Mouse (Mus musculus): Measurements from ENCODE around the gene Pard3b. TPM values are rescaled to one million over a fixed set of nuclear protein-coding genes. Genes with fewer than 3 reads are reported as not detected.

The Pard3b gene
- total and polyA plus RNA-seq, 3 experiments, result 0.30 to 0.75 (median 0.63) TPM

DNA sequence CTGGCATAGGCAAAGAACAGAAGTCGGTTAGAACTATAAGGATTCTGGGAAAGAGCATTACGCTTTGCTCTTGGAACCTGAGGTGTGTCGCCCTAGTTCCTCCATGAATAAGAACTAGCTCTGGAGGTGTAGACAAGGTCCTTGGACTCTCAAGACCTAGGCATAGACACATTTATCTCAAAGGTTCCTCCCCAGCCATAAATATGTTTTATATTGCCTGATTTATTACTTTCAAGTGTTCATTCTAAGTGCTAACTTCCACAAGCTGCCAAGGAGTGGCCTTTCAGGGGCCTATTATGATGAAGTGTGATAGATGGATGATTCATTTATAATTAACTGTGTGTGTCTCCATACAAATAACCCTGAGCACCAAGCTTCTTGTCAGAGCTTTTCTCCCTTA lies 19.1 kb downstream of the Pard3b start:
- no peak overlapping the region for H3K27ac ChIP-seq (ENCODE audit: insufficient read depth, low read depth)
- no peaks in the 10 kb centered on the region for H3K27me3 ChIP-seq (replicated peaks)
- no peak overlapping the region for H3K4me2 ChIP-seq (ENCODE audit: insufficient read depth, low read depth, poor library complexity, severe bottlenecking)
- dilution Hi-C loops (cut with MboI; ENCODE audit: extremely low pct_ligation_motif_present, extremely low pct_unique_long_range_greater_than_20kb, low sequenced_read_pairs) (no loop called here), in situ Hi-C loops (cut with MboI; ENCODE audit: low pct_ligation_motif_present, low pct_unique_long_range_greater_than_20kb, low sequenced_read_pairs) (no loop called here)
- H3K36me3 ChIP-seq (replicated peaks in 1 of 2; ENCODE audit: control insufficient read depth in 1 of 2, insufficient read depth in 1 of 2, low read length in 1 of 2), result no peaks in the 10 kb centered on the region
- H3K4me1 ChIP-seq (ENCODE audit: control insufficient read depth in 1 of 2, insufficient read depth in 2 of 2), result 0 out of 4 replicates have a peak, but pooled peaks cover 0 to 3% of the 10 kb centered on the region in 2 experiments
- H3K9ac ChIP-seq (ENCODE audit: insufficient read depth, low read depth), result no peak overlapping the region
- H3K79me2 ChIP-seq (replicated peaks; ENCODE audit: control insufficient read depth, extremely low read depth, insufficient read depth, poor library complexity, severe bottlenecking), result no peaks in the 10 kb centered on the region
- TF ChIP-seq USF2 (conservative IDR thresholded peaks at IDR 0.05; ENCODE audit: low read depth, low read length), result no peak
- TF ChIP-seq BHLHE40 (IDR thresholded peaks at IDR 0.05; ENCODE audit: low read depth, low read length), result no peak
- no peak for TF ChIP-seq ETS1 (conservative IDR thresholded peaks at IDR 0.05; ENCODE audit: low read depth, low read length)
- DNase-seq (ENCODE audit: extremely low read depth), result no peak
- H3K4me3 ChIP-seq (replicated peaks in 1 of 3; ENCODE audit: low read depth in 2 of 3, low read length in 2 of 3, poor library complexity in 1 of 3), result no peak overlapping the region
- no peaks in the 10 kb centered on the region for H3K9me3 ChIP-seq (replicated peaks; ENCODE audit: low read length)

DNA sequence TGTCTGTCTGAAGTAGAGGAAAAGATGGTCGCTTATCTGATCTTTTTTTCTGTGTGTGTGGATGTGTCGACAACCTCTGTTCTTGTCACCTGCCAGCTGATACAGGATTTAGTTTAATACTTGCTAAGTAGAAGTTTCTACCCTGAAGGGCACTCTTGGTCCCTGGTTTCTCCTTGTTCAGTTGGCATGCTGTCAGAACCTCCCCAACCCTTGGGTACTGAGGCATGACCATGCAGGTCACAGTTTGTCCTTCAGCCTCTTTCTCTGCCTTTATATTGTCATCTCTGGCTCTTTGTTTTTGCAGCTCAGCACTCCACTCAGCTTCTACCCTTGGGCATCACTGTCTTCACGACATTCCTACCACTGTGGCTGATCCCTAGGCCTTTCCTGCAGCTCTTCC lies 21.3 kb downstream of the Pard3b start:
- no peak overlapping the region for H3K4me3 ChIP-seq (replicated peaks in 1 of 3; ENCODE audit: low read depth in 2 of 3, low read length in 2 of 3, poor library complexity in 1 of 3)
- H3K79me2 ChIP-seq (replicated peaks; ENCODE audit: control insufficient read depth, extremely low read depth, insufficient read depth, poor library complexity, severe bottlenecking), result no peaks in the 10 kb centered on the region
- dilution Hi-C loops (cut with MboI; ENCODE audit: extremely low pct_ligation_motif_present, extremely low pct_unique_long_range_greater_than_20kb, low sequenced_read_pairs) (no loop called here), in situ Hi-C loops (cut with MboI; ENCODE audit: low pct_ligation_motif_present, low pct_unique_long_range_greater_than_20kb, low sequenced_read_pairs) (no loop called here)
- no peaks in the 10 kb centered on the region for H3K27me3 ChIP-seq (replicated peaks)
- TF ChIP-seq EP300 (IDR thresholded peaks at IDR 0.05; ENCODE audit: low read length) (no peak), SIN3A (IDR thresholded peaks at IDR 0.05; ENCODE audit: low read length) (no peak), JUN (IDR thresholded peaks at IDR 0.05; ENCODE audit: insufficient read depth, low read depth, low read length) (no peak), ZNF384 (IDR thresholded peaks at IDR 0.05; ENCODE audit: low read depth, low read length) (no peak), NELFE (IDR thresholded peaks at IDR 0.05; ENCODE audit: low read depth, low read length) (no peak), CHD2 (IDR thresholded peaks at IDR 0.05; ENCODE audit: low read length) (no peak), HCFC1 (IDR thresholded peaks at IDR 0.05; ENCODE audit: low read depth, low read length) (no peak), MYC (IDR thresholded peaks at IDR 0.05; ENCODE audit: low read depth, low read length) (no peak), CTCF (conservative IDR thresholded peaks at IDR 0.05 in 1 of 2, IDR thresholded peaks at IDR 0.05 in 1 of 2; ENCODE audit: low read depth in 2 of 2, low read length in 2 of 2) (no peak)
- H3K36me3 ChIP-seq (replicated peaks in 1 of 2; ENCODE audit: control insufficient read depth in 1 of 2, insufficient read depth in 1 of 2, low read length in 1 of 2), result no peaks in the 10 kb centered on the region
- H3K9me3 ChIP-seq (replicated peaks; ENCODE audit: low read length), result no peaks in the 10 kb centered on the region
- no peak overlapping the region for H3K9ac ChIP-seq (ENCODE audit: insufficient read depth, low read depth)
- no peak overlapping the region for H3K4me2 ChIP-seq (ENCODE audit: insufficient read depth, low read depth, poor library complexity, severe bottlenecking)
- DNase-seq (ENCODE audit: extremely low read depth), result no peak
- H3K4me1 ChIP-seq (ENCODE audit: control insufficient read depth in 1 of 2, insufficient read depth in 2 of 2), result no peaks in the 10 kb centered on the region
- no peak overlapping the region for H3K27ac ChIP-seq (ENCODE audit: insufficient read depth, low read depth)

- no peak overlapping the region for H3K4me2 ChIP-seq (ENCODE audit: insufficient read depth, low read depth, poor library complexity, severe bottlenecking)
- no peak overlapping the region for H3K27ac ChIP-seq (ENCODE audit: insufficient read depth, low read depth)
- DNase-seq (ENCODE audit: extremely low read depth), result no peak
- TF ChIP-seq UBTF (IDR thresholded peaks at IDR 0.05; ENCODE audit: low read depth, low read length) (no peak), ZKSCAN1 (IDR thresholded peaks at IDR 0.05; ENCODE audit: borderline replicate concordance, low read depth, low read length) (no peak), CHD2 (IDR thresholded peaks at IDR 0.05; ENCODE audit: low read length) (no peak), MXI1 (IDR thresholded peaks at IDR 0.05; ENCODE audit: low read depth, low read length) (no peak), MAX (IDR thresholded peaks at IDR 0.05; ENCODE audit: low read length) (no peak)
- H3K79me2 ChIP-seq (replicated peaks; ENCODE audit: control insufficient read depth, extremely low read depth, insufficient read depth, poor library complexity, severe bottlenecking), result no peaks in the 10 kb centered on the region
- H3K36me3 ChIP-seq (replicated peaks in 1 of 2; ENCODE audit: control insufficient read depth in 1 of 2, insufficient read depth in 1 of 2, low read length in 1 of 2), result no peaks in the 10 kb centered on the region
- H3K27me3 ChIP-seq (replicated peaks), result no peaks in the 10 kb centered on the region
- H3K4me3 ChIP-seq (replicated peaks in 1 of 3; ENCODE audit: low read depth in 2 of 3, low read length in 2 of 3, poor library complexity in 1 of 3), result no peak overlapping the region
- dilution Hi-C loops (cut with MboI; ENCODE audit: extremely low pct_ligation_motif_present, extremely low pct_unique_long_range_greater_than_20kb, low sequenced_read_pairs), result no loop called here
- peaks cover 4 to 23% of the 10 kb centered on the region in 2 experiments; a peak in 2 of 4 replicates for H3K4me1 ChIP-seq (ENCODE audit: control insufficient read depth in 1 of 2, insufficient read depth in 2 of 2)
- in situ Hi-C loops (cut with MboI; ENCODE audit: low pct_ligation_motif_present, low pct_unique_long_range_greater_than_20kb, low sequenced_read_pairs), result no loop called here
- no peak overlapping the region for H3K9ac ChIP-seq (ENCODE audit: insufficient read depth, low read depth)
- no peaks in the 10 kb centered on the region for H3K9me3 ChIP-seq (replicated peaks; ENCODE audit: low read length)
Observed at GRCm38 (mm10) chr1:61685221-61685814, 46.7 kb downstream of the Pard3b start.
